Mouse (Mus musculus) C2C12 (cell line): ENCODE measurements around the gene Scgb1b12. TPM values are rescaled to one million over a fixed set of nuclear protein-coding genes. Genes with fewer than 3 reads are reported as not detected.
"Not testable (repeated sequence)": the region's sequence is repeated elsewhere in the genome, so short reads cannot be mapped to it uniquely, and the experiment has no call there.

Experiments
- H3K27me3 ChIP-seq: one replicate; pipeline ENCODE4 v1.6.1; 2011; ENCODE audit not compliant: control insufficient read depth, insufficient read depth, insufficient read length
- H3K36me3 ChIP-seq: one replicate; pipeline ENCODE4 v1.6.1; 2011; ENCODE audit not compliant: control insufficient read depth, insufficient read depth
- H3K4me3 ChIP-seq: one replicate; pipeline ENCODE4 v1.5.1; 2011; ENCODE audit warnings: mild to moderate bottlenecking, control low read depth; ENCODE audit not compliant: poor library complexity, insufficient read depth, severe bottlenecking
- H3K79me2 ChIP-seq: one replicate; pipeline ENCODE4 v1.6.1; 2011; ENCODE audit not compliant: control insufficient read depth, insufficient read depth
- H3K79me3 ChIP-seq: one replicate; pipeline ENCODE4 v1.6.1; 2011; ENCODE audit warnings: low read depth, control low read depth
- H3ac ChIP-seq: one replicate; pipeline ENCODE3; 2011; ENCODE audit warnings: low read depth; ENCODE audit not compliant: control insufficient read depth, insufficient read length
- long read RNA-seq, 2 experiments: library from polyadenylated mRNA; unstranded; transcript quantifications; one replicate each; pipeline ENCODE4 v2.0.0; 2019 to 2020
- polyA plus RNA-seq: library from polyadenylated mRNA; unstranded; fragments of >200 nt; fragmentation: generic; extraction: Trizol; gene quantifications from one replicate; pipeline ENCODE4 v1.2.1, GENCODE M21; 2012; ENCODE audit warnings: missing spikeins

The Scgb1b12 gene
- polyA plus RNA-seq: not detected
- long read RNA-seq, experiment 1: 0 reads
- long read RNA-seq, experiment 2: 0 reads

DNA sequence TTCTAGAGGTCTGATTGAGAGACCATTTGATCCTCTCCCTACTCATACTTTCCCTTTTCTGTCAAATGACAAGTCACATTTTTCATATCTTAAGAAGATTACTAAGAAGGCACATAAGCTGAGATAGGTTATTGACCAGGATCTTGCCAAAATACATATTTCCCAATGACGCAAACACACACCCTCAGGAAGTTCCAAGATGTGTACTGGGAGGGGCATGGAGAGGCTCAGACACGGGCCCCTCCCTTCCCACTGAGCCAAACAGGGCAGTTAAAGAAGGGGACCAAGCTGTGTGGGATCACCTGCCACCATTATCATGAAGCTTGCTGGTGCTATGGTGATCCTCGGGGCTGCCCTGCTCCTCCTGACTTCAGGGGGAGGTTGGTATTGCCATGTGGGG, at the start of gene Scgb1b12:
TSS of gene Scgb1b12 (plus strand) at position 301 of the 400 bp plus-strand sequence.
- not testable (repeated sequence) for H3K79me3 ChIP-seq, H3K27me3 ChIP-seq, H3ac ChIP-seq, H3K4me3 ChIP-seq, H3K36me3 ChIP-seq, H3K79me2 ChIP-seq

DNA sequence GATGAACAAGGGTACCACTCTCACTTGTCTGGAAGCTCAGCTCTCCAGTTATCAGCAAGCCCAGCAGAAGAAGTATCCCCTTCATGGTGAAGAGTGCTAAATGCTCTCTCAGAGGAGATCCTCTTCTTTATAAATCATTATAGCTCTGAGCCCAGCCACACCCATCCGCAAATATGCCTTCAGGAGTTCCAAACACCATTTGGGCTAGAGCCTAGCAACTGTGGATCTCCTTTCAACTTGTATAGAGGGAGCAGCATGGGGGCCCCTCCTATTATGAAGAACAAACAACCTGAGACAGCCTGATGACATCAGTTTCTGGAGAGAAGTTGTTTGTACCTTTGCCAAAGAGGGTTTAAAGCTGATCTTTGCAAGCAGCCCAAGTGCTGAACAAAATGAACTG, 6.8 kb upstream of the Scgb1b12 start, which contains the start of gene Scgb2b12:
TSS of gene Scgb2b12 (minus strand) at position 101 of the 400 bp plus-strand sequence.
- not testable (repeated sequence) for H3K79me3 ChIP-seq, H3K36me3 ChIP-seq, H3K79me2 ChIP-seq, H3K4me3 ChIP-seq, H3K27me3 ChIP-seq, H3ac ChIP-seq

Other genes with a start within 250 kb of the Scgb1b12 start
- gene Scgb1b10, start 233.3 kb upstream of the Scgb1b12 start, polyA plus RNA-seq: not detected
- gene Scgb2b11, start 123.0 kb upstream of the Scgb1b12 start, polyA plus RNA-seq: not detected
- not detected for gene Scgb1b11, start 111.3 kb upstream of the Scgb1b12 start, polyA plus RNA-seq
- gene Scgb2b12, start 6.9 kb upstream of the Scgb1b12 start, polyA plus RNA-seq: not detected
- not detected for gene Scgb1b29, start 107.4 kb downstream of the Scgb1b12 start, polyA plus RNA-seq